9 mouse cellular contexts compared by ENCODE assay signal in genomic region chr10:116980888-116981287, GRCm38 (mm10). TPM values are rescaled to one million over a fixed set of nuclear protein-coding genes. Genes with fewer than 3 reads are reported as not detected.
DNase-seq lines count a peak whose midpoint lies in the region; ATAC-seq and TF ChIP-seq lines count a peak whose summit lies in the region.
"Had no signal": no experiment of that assay in that cellular context is flagged by ENCODE, and none has a peak within 500 bp of the region (broad histone marks: within the 10 kb centered on the region; RNA-seq: fewer than 3 reads in every experiment).

No protein-coding gene starts in this region.

- ATAC-seq in cerebellum, adult (ENCODE audit: insufficient number of reproducible peaks, low FRiP score, low TSS enrichment) = no peak
- ATAC-seq in lung, embryonic 14.5 days (ENCODE audit: insufficient read depth) = no peak
- no peak for ATAC-seq in neural tube, embryonic 15.5 days (ENCODE audit: low FRiP score)

- H3K4me3 ChIP-seq in cerebellum, adult 2 months (replicated peaks; ENCODE audit: insufficient read depth, low read depth, low read length) = no peak overlapping the region
- no peak overlapping the region for H3K4me3 ChIP-seq in left cerebral cortex, adult 2 months
- no peak overlapping the region for H3K4me3 ChIP-seq in lung, embryonic 14.5 days (ENCODE audit: low read depth, low read length)
- no peak overlapping the region for H3K4me3 ChIP-seq in neural tube, embryonic 15.5 days (replicated peaks)
- H3K4me3 ChIP-seq: heart, embryonic 13.5 days had no signal

- no peak overlapping the region for H3K9ac ChIP-seq in lung, embryonic 14.5 days
- no peak overlapping the region for H3K9ac ChIP-seq in neural tube, embryonic 15.5 days (replicated peaks)
- H3K9ac ChIP-seq: heart, embryonic 13.5 days had no signal

- H3K4me1 ChIP-seq in cerebellum, adult 2 months (ENCODE audit: control insufficient read depth, insufficient read depth, low read length) = no peaks in the 10 kb centered on the region; the same call in 1 of the 2 replicates
- H3K4me1 ChIP-seq in lung, embryonic 14.5 days (ENCODE audit: insufficient read depth) = no peaks in the 10 kb centered on the region
- peaks cover 3% of the 10 kb centered on the region; the same call in 1 of the 2 replicates for H3K4me1 ChIP-seq in neural tube, embryonic 15.5 days
- H3K4me1 ChIP-seq: heart, embryonic 13.5 days had no signal

- 77% methylated on average over 3 of the region's 3 CpGs for WGBS in cerebellum, adult 2 months
- WGBS in lung, embryonic 14.5 days = 77% methylated on average over 3 of the region's 3 CpGs
- 75% methylated on average over 3 of the region's 3 CpGs for WGBS in neural tube, embryonic 15.5 days

- no peak overlapping the region for H3K27ac ChIP-seq in cerebellum, adult 2 months (ENCODE audit: insufficient read depth, low read length)
- H3K27ac ChIP-seq in left cerebral cortex, adult 2 months = no peak overlapping the region
- no peak overlapping the region for H3K27ac ChIP-seq in lung, embryonic 14.5 days (ENCODE audit: low read depth)
- no peak overlapping the region for H3K27ac ChIP-seq in neural tube, embryonic 15.5 days (replicated peaks)
- H3K27ac ChIP-seq: heart, embryonic 13.5 days had no signal

- no peak overlapping the region for H3K4me2 ChIP-seq in lung, embryonic 14.5 days
- H3K4me2 ChIP-seq in neural tube, embryonic 15.5 days = no peak overlapping the region
- H3K4me2 ChIP-seq: heart, embryonic 13.5 days had no signal

- no peaks in the 10 kb centered on the region; the same call in 1 of the 2 replicates for H3K27me3 ChIP-seq in cerebellum, adult 2 months (ENCODE audit: control insufficient read depth, insufficient read depth, low read length)
- H3K27me3 ChIP-seq in lung, embryonic 14.5 days (ENCODE audit: insufficient read depth, low read length) = no peaks in the 10 kb centered on the region
- no peaks in the 10 kb centered on the region for H3K27me3 ChIP-seq in neural tube, embryonic 15.5 days (replicated peaks)
- H3K27me3 ChIP-seq: heart, embryonic 13.5 days had no signal

- TF ChIP-seq POLR2A in cerebellum, adult 2 months (IDR thresholded peaks at IDR 0.05; ENCODE audit: borderline replicate concordance, insufficient read depth, low read length) = no peak

- no peaks in the 10 kb centered on the region for H3K36me3 ChIP-seq in lung, embryonic 14.5 days (ENCODE audit: insufficient read depth)
- H3K36me3 ChIP-seq in neural tube, embryonic 15.5 days = no peaks in the 10 kb centered on the region
- H3K36me3 ChIP-seq: heart, embryonic 13.5 days had no signal

- H3K9me3 ChIP-seq in lung, embryonic 14.5 days (ENCODE audit: low read depth, low read length) = no peaks in the 10 kb centered on the region
- H3K9me3 ChIP-seq in neural tube, embryonic 15.5 days (replicated peaks) = no peaks in the 10 kb centered on the region
- H3K9me3 ChIP-seq: heart, embryonic 13.5 days had no signal

- peak; percentile 44; the same call in 1 of the 2 replicates for TF ChIP-seq CTCF in cerebellum, adult 2 months (IDR thresholded peaks at IDR 0.05; ENCODE audit: borderline replicate concordance, insufficient read depth, low read depth, low read length)
- peak; percentile 45 for TF ChIP-seq CTCF in left cerebral cortex, adult 2 months (IDR thresholded peaks at IDR 0.05)
- TF ChIP-seq CTCF in lung, embryonic 14.5 days (IDR thresholded peaks at IDR 0.05; ENCODE audit: low read depth) = peak; percentile 69

- no peak for DNase-seq in cerebellum, adult 2 months
- no peak for DNase-seq in left cerebral cortex, adult 2 months (ENCODE audit: extremely low spot score in 1 of 2, low spot score in 2 of 2)
- no peak for DNase-seq in left cerebral cortex, adult 8-10 months (ENCODE audit: low spot score in 2 of 2)
- DNase-seq in NIH3T3 (ENCODE audit: low read depth) = peak; percentile 60
- peak; percentile 56 for DNase-seq in lung, embryonic 14.5 days
- DNase-seq in layer of hippocampus, adult 9-11 months = no peak

- intact Hi-C loops in left cerebral cortex, adult 2 months (cut with DNase I) = no loop called here

RNA-seq across cellular contexts. Expression of gene Best3, which starts 5.2 kb away (rescaled TPM):
- 0.16 and 0.21 TPM in 2 replicates for polyA plus RNA-seq in cerebellum, adult 2 months (2012; rRNA removed)
- total RNA-seq in left cerebral cortex, adult 2 months (2021) = under 1 TPM; 0.12 to 0.29 TPM
- total RNA-seq in left cerebral cortex, adult 8-10 months (2022) = under 1 TPM in 3 of 4 experiments, not detected in 1; 0.11 to 0.26 (median 0.25) TPM
- 0.11 and 0.39 TPM in 2 replicates for polyA plus RNA-seq in lung, embryonic 14.5 days (2014; fragmentation: Nextera tagmentation; extraction: Ambion mirVana)
- 0.10 and 0.14 TPM in 2 replicates for polyA plus RNA-seq in neural tube, embryonic 15.5 days (2015; fragmentation: Nextera tagmentation; extraction: Ambion mirVana)

RNA-seq across cellular contexts. Expression of gene Gm10271, which starts 8.5 kb away (rescaled TPM):
- not detected in 2 replicates for polyA plus RNA-seq in cerebellum, adult 2 months (2012; rRNA removed)
- total RNA-seq in left cerebral cortex, adult 2 months (2021) = not detected
- total RNA-seq in left cerebral cortex, adult 8-10 months (2022) = not detected
- not detected in 2 replicates for polyA plus RNA-seq in lung, embryonic 14.5 days (2014; fragmentation: Nextera tagmentation; extraction: Ambion mirVana)
- not detected in 2 replicates for polyA plus RNA-seq in neural tube, embryonic 15.5 days (2015; fragmentation: Nextera tagmentation; extraction: Ambion mirVana)
- polyA plus RNA-seq: heart, embryonic 13.5 days had no signal

RNA-seq across cellular contexts. Expression of gene Rab3ip, which starts 30.3 kb away (rescaled TPM):
- 45.8 and 46.5 TPM in 2 replicates for polyA plus RNA-seq in cerebellum, adult 2 months (2012; rRNA removed)
- total RNA-seq in left cerebral cortex, adult 2 months (2021) = 10 to 100 TPM; 42.6 to 47.3 TPM
- 10 to 100 TPM; 37.9 to 43.1 (median 39.6) TPM for total RNA-seq in left cerebral cortex, adult 8-10 months (2022)
- polyA plus RNA-seq in lung, embryonic 14.5 days (2014; fragmentation: Nextera tagmentation; extraction: Ambion mirVana) = 30.1 TPM in 2 replicates
- 49.3 and 54.6 TPM in 2 replicates for polyA plus RNA-seq in neural tube, embryonic 15.5 days (2015; fragmentation: Nextera tagmentation; extraction: Ambion mirVana)

Comparison
In these comparisons a context has a peak if more than half of its experiments do, and no peak if none do; other contexts are left out.
1. DNase-seq: peak in NIH3T3 (single experiment) and lung, embryonic 14.5 days (single experiment); none in cerebellum, adult 2 months (0 of 2), left cerebral cortex, adult 2 months (0 of 2), left cerebral cortex, adult 8-10 months (0 of 2) and layer of hippocampus, adult 9-11 months (single experiment).
2. Peak in every context shown above with its lines, with median percentiles within 50 percentile points of each other: CTCF ChIP-seq.